Mouse (Mus musculus): Measurements from ENCODE around the gene Ttc7b. TPM values are rescaled to one million over a fixed set of nuclear protein-coding genes. Genes with fewer than 3 reads are reported as not detected.

Ttc7b gene
- polyA plus RNA-seq, 1 experiment from 2014 or later = 2.2 TPM

DNA sequence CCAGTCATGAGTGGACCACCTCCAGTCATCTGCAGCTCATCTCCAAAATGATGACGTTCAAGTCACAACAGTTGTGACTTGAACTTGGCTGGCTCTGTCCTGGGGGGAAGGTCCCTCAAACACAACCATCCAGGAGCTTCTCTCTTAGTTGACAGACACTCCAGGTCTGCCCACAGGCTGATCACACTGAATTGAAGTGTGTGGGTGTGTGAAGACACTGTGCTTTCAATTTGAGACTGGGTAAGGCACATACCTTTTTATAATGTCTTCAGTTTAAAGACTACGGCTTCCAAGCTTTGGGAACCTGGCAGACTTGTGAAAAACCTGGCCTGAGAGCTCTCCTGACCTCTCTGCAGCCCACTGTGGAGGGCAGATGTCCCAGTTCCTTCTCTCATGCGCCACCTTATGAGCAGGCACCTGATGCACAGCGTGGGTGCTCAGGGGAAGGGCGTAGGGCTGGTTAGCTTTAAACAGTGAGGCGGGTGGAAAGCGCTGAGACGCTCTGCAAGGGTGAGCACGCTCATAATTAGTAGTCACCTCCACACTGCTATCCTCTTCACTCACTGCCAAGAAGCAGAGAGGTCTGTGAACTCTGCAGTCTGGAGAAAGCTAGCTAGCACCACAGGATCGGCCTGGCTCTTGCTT, 28.5 kb downstream of the Ttc7b start:
- Histone ChIP-seq H3K27ac (ENCODE audit: low read depth) (no peak overlapping the region), H3K4me1 (ENCODE audit: insufficient read depth) (0 out of 2 replicates have a peak, but pooled peaks cover 4% of the 10 kb centered on the region), H3K36me3 (replicated peaks; ENCODE audit: insufficient read depth, low read length) (peaks cover 11% of the 10 kb centered on the region), H3K9me3 (ENCODE audit: low read length) (no peaks in the 10 kb centered on the region), H3K4me2 (ENCODE audit: low read depth, low read length) (no peak overlapping the region), H3K9ac (replicated peaks) (no peak overlapping the region), H3K27me3 (ENCODE audit: insufficient read depth, low read length) (no peaks in the 10 kb centered on the region), H3K4me3 (ENCODE audit: low read depth, low read length) (no peak overlapping the region)
- no peak for ATAC-seq
- TF ChIP-seq EP300 (IDR thresholded peaks at IDR 0.05; ENCODE audit: low read depth) (no peak), CTCF (IDR thresholded peaks at IDR 0.05; ENCODE audit: low read depth) (no peak)
- WGBS (ENCODE audit: insufficient replicate concordance) = 84% methylated on average over 10 of the region's 10 CpGs
- no peak for DNase-seq

DNA sequence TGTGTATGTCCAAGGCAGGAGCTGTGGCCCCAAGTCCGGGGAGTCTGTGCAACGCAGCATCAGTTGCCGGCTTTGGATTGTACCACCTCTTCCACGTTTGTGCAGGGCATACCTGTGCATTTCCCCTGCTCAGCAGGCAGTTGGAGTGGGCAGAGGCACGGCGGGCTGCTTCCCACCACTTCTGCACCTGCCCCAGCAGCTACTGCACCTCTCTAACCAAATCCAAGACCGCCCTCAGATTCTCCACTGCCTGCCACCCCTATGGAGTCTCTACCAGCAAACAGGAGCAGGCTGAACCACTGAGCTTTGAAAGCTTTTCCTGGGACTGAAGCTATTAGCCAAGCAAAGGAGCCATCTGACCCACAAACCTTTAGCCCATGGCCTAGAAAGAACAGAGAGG, 30.8 kb downstream of the Ttc7b start:
- peaks cover 9% of the 10 kb centered on the region; the same call in 1 of the 2 replicates for H3K36me3 ChIP-seq (replicated peaks; ENCODE audit: insufficient read depth, low read length)
- H3K4me1 ChIP-seq (ENCODE audit: insufficient read depth) = 0 out of 2 replicates have a peak, but pooled peaks cover 4% of the 10 kb centered on the region
- no peaks in the 10 kb centered on the region for H3K9me3 ChIP-seq (ENCODE audit: low read length)
- 82% methylated on average over 7 of the region's 7 CpGs for WGBS (ENCODE audit: insufficient replicate concordance)
- no peaks in the 10 kb centered on the region for H3K27me3 ChIP-seq (ENCODE audit: insufficient read depth, low read length)
- no peak overlapping the region for H3K4me3 ChIP-seq (ENCODE audit: low read depth, low read length)
- no peak overlapping the region for H3K9ac ChIP-seq (replicated peaks)
- TF ChIP-seq CTCF (IDR thresholded peaks at IDR 0.05; ENCODE audit: low read depth) (no peak), EP300 (IDR thresholded peaks at IDR 0.05; ENCODE audit: low read depth) (no peak)
- H3K4me2 ChIP-seq (ENCODE audit: low read depth, low read length) = no peak overlapping the region
- ATAC-seq (no peak), DNase-seq (no peak)
- H3K27ac ChIP-seq (ENCODE audit: low read depth) = no peak overlapping the region

DNA sequence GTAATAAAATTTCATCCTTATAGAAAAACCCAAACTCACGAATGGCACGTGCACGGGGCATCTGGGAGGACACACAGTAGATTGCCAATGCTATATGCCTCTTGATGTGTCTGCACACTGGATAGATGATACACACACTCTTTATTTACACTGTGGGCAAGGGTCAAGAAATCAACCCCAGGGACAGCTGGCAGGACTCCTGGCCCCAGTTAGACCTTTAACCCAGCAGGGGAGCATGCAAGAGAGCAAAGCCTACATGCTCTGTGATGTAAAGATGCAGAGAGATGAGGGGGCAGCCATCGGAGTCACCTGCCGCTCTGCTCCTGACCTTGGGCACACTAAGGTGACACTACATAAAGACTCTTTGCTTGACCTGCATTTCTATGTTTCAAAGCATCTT, 32.3 kb downstream of the Ttc7b start:
- Histone ChIP-seq H3K27me3 (ENCODE audit: insufficient read depth, low read length) (no peaks in the 10 kb centered on the region), H3K9me3 (ENCODE audit: low read length) (no peaks in the 10 kb centered on the region), H3K27ac (ENCODE audit: low read depth) (no peak overlapping the region), H3K4me1 (ENCODE audit: insufficient read depth) (0 out of 2 replicates have a peak, but pooled peaks cover 4% of the 10 kb centered on the region), H3K9ac (replicated peaks) (no peak overlapping the region), H3K4me2 (ENCODE audit: low read depth, low read length) (no peak overlapping the region), H3K4me3 (ENCODE audit: low read depth, low read length) (no peak overlapping the region), H3K36me3 (replicated peaks; ENCODE audit: insufficient read depth, low read length) (peaks cover 4% of the 10 kb centered on the region; the same call in 1 of the 2 replicates)
- DNase-seq = no peak
- 65% methylated on average over 5 of the region's 5 CpGs for WGBS (ENCODE audit: insufficient replicate concordance)
- TF ChIP-seq EP300 (IDR thresholded peaks at IDR 0.05; ENCODE audit: low read depth) = no peak
- TF ChIP-seq CTCF (IDR thresholded peaks at IDR 0.05; ENCODE audit: low read depth) = no peak
- peak; percentile 83 for ATAC-seq

DNA sequence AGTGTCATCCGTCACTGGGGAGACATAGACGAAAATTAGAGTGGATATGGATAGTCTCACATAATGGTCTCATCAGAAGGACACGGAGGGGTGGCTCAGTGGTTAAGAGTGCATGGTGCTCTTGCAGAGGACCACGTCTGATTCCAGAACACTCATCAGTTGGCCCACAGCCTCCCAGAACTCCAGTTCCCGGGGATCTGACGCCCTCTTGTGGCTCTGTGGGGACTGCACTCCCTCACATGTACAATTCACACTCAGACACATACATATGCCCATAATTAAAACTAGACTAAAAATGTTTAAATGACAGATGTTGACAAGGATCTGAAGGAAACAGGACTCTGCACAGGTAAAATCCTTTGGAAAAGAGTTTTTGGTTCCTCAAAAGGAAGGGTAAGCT, 34.4 kb downstream of the Ttc7b start:
- 0 out of 2 replicates have a peak, but pooled peaks cover 4% of the 10 kb centered on the region for H3K4me1 ChIP-seq (ENCODE audit: insufficient read depth)
- no peaks in the 10 kb centered on the region for H3K9me3 ChIP-seq (ENCODE audit: low read length)
- H3K36me3 ChIP-seq (replicated peaks; ENCODE audit: insufficient read depth, low read length) = 0 out of 2 replicates have a peak, but pooled peaks cover 4% of the 10 kb centered on the region
- no peak overlapping the region for H3K4me3 ChIP-seq (ENCODE audit: low read depth, low read length)
- TF ChIP-seq CTCF (IDR thresholded peaks at IDR 0.05; ENCODE audit: low read depth) (peak; percentile 44), EP300 (IDR thresholded peaks at IDR 0.05; ENCODE audit: low read depth) (no peak)
- no peaks in the 10 kb centered on the region for H3K27me3 ChIP-seq (ENCODE audit: insufficient read depth, low read length)
- ATAC-seq (no peak), DNase-seq (no peak)
- no peak overlapping the region for H3K4me2 ChIP-seq (ENCODE audit: low read depth, low read length)
- no peak overlapping the region for H3K9ac ChIP-seq (replicated peaks)
- WGBS (ENCODE audit: insufficient replicate concordance) = 72% methylated on average over 6 of the region's 6 CpGs
- no peak overlapping the region for H3K27ac ChIP-seq (ENCODE audit: low read depth)

DNA sequence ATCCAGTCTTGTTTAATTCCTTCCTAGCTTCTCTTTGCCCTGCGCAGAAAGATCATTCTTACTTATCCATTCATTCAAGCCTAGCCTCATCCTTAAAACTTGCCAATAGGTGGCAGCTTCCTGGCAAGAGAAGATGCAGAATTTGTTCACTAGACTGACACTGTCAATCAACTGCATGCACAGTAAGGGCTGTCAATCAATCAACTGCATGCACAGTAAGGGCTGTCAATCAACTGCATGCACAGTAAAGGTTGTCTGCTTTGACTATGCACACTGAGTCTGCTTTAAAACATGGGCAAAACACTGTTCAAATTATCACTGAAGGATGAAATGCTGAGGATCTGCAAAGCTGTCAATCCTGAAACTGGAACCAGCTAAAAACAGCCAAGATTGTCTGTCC, 37.6 kb downstream of the Ttc7b start:
- H3K4me2 ChIP-seq (ENCODE audit: low read depth, low read length) = no peak overlapping the region
- no peaks in the 10 kb centered on the region for H3K27me3 ChIP-seq (ENCODE audit: insufficient read depth, low read length)
- TF ChIP-seq CTCF (IDR thresholded peaks at IDR 0.05; ENCODE audit: low read depth) = no peak
- TF ChIP-seq EP300 (IDR thresholded peaks at IDR 0.05; ENCODE audit: low read depth) = no peak
- ATAC-seq = no peak
- no peak for DNase-seq
- WGBS (ENCODE audit: insufficient replicate concordance) = 84% methylated on average over 1 of the region's 1 CpGs
- H3K27ac ChIP-seq (ENCODE audit: low read depth) = no peak overlapping the region
- H3K9ac ChIP-seq (replicated peaks) = no peak overlapping the region
- no peaks in the 10 kb centered on the region for H3K9me3 ChIP-seq (ENCODE audit: low read length)
- 0 out of 2 replicates have a peak, but pooled peaks cover 2% of the 10 kb centered on the region for H3K36me3 ChIP-seq (replicated peaks; ENCODE audit: insufficient read depth, low read length)
- no peak overlapping the region for H3K4me3 ChIP-seq (ENCODE audit: low read depth, low read length)
- peaks cover 13% of the 10 kb centered on the region for H3K4me1 ChIP-seq (ENCODE audit: insufficient read depth)

DNA sequence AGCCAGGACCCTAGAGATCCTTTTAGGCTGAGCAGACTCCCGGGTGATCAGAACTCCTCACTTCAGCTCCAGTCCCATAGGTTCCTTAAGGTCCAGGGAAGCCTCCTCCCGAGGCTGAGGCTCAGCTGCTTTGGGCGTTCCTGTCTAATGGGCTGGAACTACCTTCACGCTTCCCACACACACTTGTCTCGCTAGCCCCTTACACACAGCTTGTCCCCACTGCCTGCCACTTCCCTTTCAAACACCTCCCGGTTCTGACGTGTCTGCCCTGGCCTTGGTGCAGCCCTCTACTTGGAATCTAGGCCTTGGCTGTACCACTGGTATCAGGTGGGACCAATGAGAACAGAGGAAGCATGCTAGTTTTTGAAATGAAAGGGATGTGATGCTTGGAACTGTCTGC, 38.4 kb downstream of the Ttc7b start:
- H3K9ac ChIP-seq (replicated peaks) = no peak overlapping the region
- H3K36me3 ChIP-seq (replicated peaks; ENCODE audit: insufficient read depth, low read length) = 0 out of 2 replicates have a peak, but pooled peaks cover 2% of the 10 kb centered on the region
- H3K27me3 ChIP-seq (ENCODE audit: insufficient read depth, low read length) = no peaks in the 10 kb centered on the region
- no peak for TF ChIP-seq CTCF (IDR thresholded peaks at IDR 0.05; ENCODE audit: low read depth)
- TF ChIP-seq EP300 (IDR thresholded peaks at IDR 0.05; ENCODE audit: low read depth) = no peak
- H3K4me3 ChIP-seq (ENCODE audit: low read depth, low read length) = no peak overlapping the region
- no peak overlapping the region for H3K27ac ChIP-seq (ENCODE audit: low read depth)
- WGBS (ENCODE audit: insufficient replicate concordance) = 60% methylated on average over 7 of the region's 7 CpGs
- H3K4me1 ChIP-seq (ENCODE audit: insufficient read depth) = peaks cover 12% of the 10 kb centered on the region
- ATAC-seq = no peak
- no peak overlapping the region for H3K4me2 ChIP-seq (ENCODE audit: low read depth, low read length)
- no peaks in the 10 kb centered on the region for H3K9me3 ChIP-seq (ENCODE audit: low read length)
- no peak for DNase-seq

Measured in liver, postnatal 0 days (tissue).